Mouse (Mus musculus) embryo, embryonic 11.5 days (tissue): ENCODE results near the gene Cox8b.
"Not testable (repeated sequence)": the region's sequence is repeated elsewhere in the genome, so short reads cannot be mapped to it uniquely, and the experiment has no call there.

Experiments used
- DNase-seq: peaks from one replicate; pipeline ENCODE4 v3.0.0-alpha.2; 2012; ENCODE audit warnings: low read depth, low spot score

Cox8b gene

GRCm38 (mm10) chr7:140914031-140914690 is 13.9 kb upstream of the Cox8b start:
- no peak for DNase-seq

- DNase-seq, result no peak
These were observed 12.7 kb upstream of the Cox8b start for GRCm38 (mm10) chr7:140912846-140913482.

GRCm38 (mm10) chr7:140912293-140912692 is 12.0 kb upstream of the Cox8b start:
- no peak for DNase-seq

GRCm38 (mm10) chr7:140908634-140909107 is 8.4 kb upstream of the Cox8b start:
- peak; percentile 80 for DNase-seq

- no peak for DNase-seq
These were observed 7.9 kb upstream of the Cox8b start for GRCm38 (mm10) chr7:140908181-140908580.

GRCm38 (mm10) chr7:140907697-140908096 is 7.5 kb upstream of the Cox8b start:
- DNase-seq, result no peak

GRCm38 (mm10) chr7:140907131-140907530 is 6.9 kb upstream of the Cox8b start:
- no peak for DNase-seq

- no peak for DNase-seq
These were observed 5.4 kb upstream of the Cox8b start for GRCm38 (mm10) chr7:140905642-140906081.

- peak; percentile 64 for DNase-seq
These were observed 3.0 kb upstream of the Cox8b start for GRCm38 (mm10) chr7:140903212-140903611.

- no peak for DNase-seq
These were observed 2.0 kb upstream of the Cox8b start for GRCm38 (mm10) chr7:140902036-140902875.

- DNase-seq, result no peak
These were observed 1.1 kb downstream of the Cox8b start for GRCm38 (mm10) chr7:140899121-140899520.

GRCm38 (mm10) chr7:140897863-140898262 is 2.4 kb downstream of the Cox8b start:
- DNase-seq, result no peak

GRCm38 (mm10) chr7:140894611-140895010 is 5.6 kb downstream of the Cox8b start:
- no peak for DNase-seq

GRCm38 (mm10) chr7:140894031-140894430 is 6.2 kb downstream of the Cox8b start:
- no peak for DNase-seq

- not testable (repeated sequence) for DNase-seq
These were observed 9.6 kb downstream of the Cox8b start for GRCm38 (mm10) chr7:140890636-140891035.

- DNase-seq, result no peak
These were observed 17.8 kb downstream of the Cox8b start for GRCm38 (mm10) chr7:140882469-140882803.

GRCm38 (mm10) chr7:140881696-140882468 is 18.4 kb downstream of the Cox8b start, which contains the start of the genes Psmd13 and Sirt3:
Gene Psmd13, plus strand, starts transcription at chr7:140881968.
Gene Sirt3, minus strand, starts transcription at chr7:140882309.
- DNase-seq, result peak; percentile 89

GRCm38 (mm10) chr7:140880865-140881515 is 19.3 kb downstream of the Cox8b start:
- DNase-seq, result no peak

- no peak for DNase-seq
These were observed 19.8 kb downstream of the Cox8b start for GRCm38 (mm10) chr7:140880419-140880818.

- no peak for DNase-seq
These were observed 20.9 kb downstream of the Cox8b start for GRCm38 (mm10) chr7:140879355-140879754.

GRCm38 (mm10) chr7:140877364-140877763 is 22.9 kb downstream of the Cox8b start:
- no peak for DNase-seq
